Mouse (Mus musculus) ES-Bruce4 (cell line): Measurements from ENCODE around the gene Bace2. TPM values are rescaled to one million over a fixed set of nuclear protein-coding genes. Genes with fewer than 3 reads are reported as not detected.

Experiments used
- H3K27ac ChIP-seq: 2 replicates; pipeline ENCODE4 v1.5.1; 2012; ENCODE audit warnings: low read length, inconsistent platforms; ENCODE audit not compliant: insufficient read depth
- H3K27me3 ChIP-seq: 2 replicates; pipeline ENCODE4 v1.6.1; 2012; ENCODE audit warnings: mild to moderate bottlenecking, low read length, inconsistent platforms; ENCODE audit not compliant: control insufficient read depth, poor library complexity, insufficient read depth, severe bottlenecking
- H3K36me3 ChIP-seq: 2 replicates; pipeline ENCODE4 v1.6.1; 2012; ENCODE audit warnings: inconsistent platforms, mild to moderate bottlenecking, low read length, moderate library complexity; ENCODE audit not compliant: control insufficient read depth, poor library complexity, insufficient read depth, severe bottlenecking
- H3K4me1 ChIP-seq: one replicate; pipeline ENCODE4 v1.8.1; 2011; ENCODE audit warnings: low read length; ENCODE audit not compliant: control insufficient read depth, insufficient read depth
- H3K4me3 ChIP-seq: 2 replicates; pipeline ENCODE4 v1.5.1; 2011; ENCODE audit warnings: low read depth, mild to moderate bottlenecking, low read length
- H3K9ac ChIP-seq: 2 replicates; pipeline ENCODE4 v1.6.1; 2012; ENCODE audit warnings: low read depth, mild to moderate bottlenecking, inconsistent platforms; ENCODE audit not compliant: poor library complexity, severe bottlenecking
- H3K9me3 ChIP-seq: replicated peaks from 2 replicates; pipeline ENCODE4 v1.6.1; 2012; ENCODE audit warnings: mild to moderate bottlenecking, low read length, inconsistent platforms; ENCODE audit not compliant: control insufficient read depth, poor library complexity, insufficient read depth, severe bottlenecking
- CTCF ChIP-seq: IDR thresholded peaks from one replicate; pipeline ENCODE4 v1.8.1; 2011; ENCODE audit warnings: low read depth, low read length
- EP300 ChIP-seq: IDR thresholded peaks from 2 replicates; pipeline ENCODE4 v1.6.1; 2011; ENCODE audit warnings: low read depth, low read length; ENCODE audit not compliant: insufficient read depth
- POLR2A ChIP-seq: IDR thresholded peaks from one replicate; pipeline ENCODE4 v1.8.1; 2011; ENCODE audit warnings: low read length; ENCODE audit not compliant: insufficient read depth
- polyA plus RNA-seq: library from polyadenylated mRNA; stranded (reverse); fragments of >200 nt; gene quantifications from 2 replicates; pipeline ENCODE4 v1.2.4, GENCODE M21; 2011; ENCODE audit warnings: low read depth; ENCODE audit not compliant: missing spikeins, insufficient read depth, insufficient read length

The Bace2 gene
- polyA plus RNA-seq, 1 experiment, result not detected

- Histone ChIP-seq H3K9me3 (no peaks in the 10 kb centered on the region), H3K27me3 (no peaks in the 10 kb centered on the region), H3K9ac (no peak overlapping the region), H3K4me3 (no peak overlapping the region), H3K27ac (no peak overlapping the region), H3K36me3 (no peaks in the 10 kb centered on the region), H3K4me1 (no peaks in the 10 kb centered on the region)
- TF ChIP-seq EP300 (no peak), POLR2A (no peak), CTCF (no peak)
Observed at GRCm38 (mm10) chr16:97431328-97431727, 74.8 kb downstream of the Bace2 start.

DNA sequence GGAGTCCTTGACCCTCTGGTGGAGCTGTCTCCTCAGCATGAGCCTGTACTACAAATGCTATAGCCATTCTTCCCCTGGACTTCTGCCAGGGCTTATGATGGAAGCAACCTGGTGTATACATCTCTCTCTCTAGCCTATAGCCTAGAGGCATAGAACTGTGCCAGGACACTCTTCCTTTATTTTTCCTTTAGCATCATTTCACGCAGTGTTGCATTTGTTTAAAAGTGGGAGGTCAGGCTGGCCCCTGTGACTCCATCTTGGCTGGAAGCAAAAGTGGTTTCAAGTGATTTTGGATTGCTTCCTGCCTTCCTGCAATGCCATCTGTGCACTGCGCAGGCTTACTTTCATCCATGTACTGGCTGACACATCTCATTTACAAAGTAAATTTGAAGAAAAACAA lies 77.7 kb downstream of the Bace2 start:
- Histone ChIP-seq H3K27me3 (no peaks in the 10 kb centered on the region), H3K4me1 (no peaks in the 10 kb centered on the region), H3K4me3 (no peak overlapping the region), H3K9ac (no peak overlapping the region), H3K9me3 (no peaks in the 10 kb centered on the region), H3K27ac (no peak overlapping the region), H3K36me3 (no peaks in the 10 kb centered on the region)
- TF ChIP-seq POLR2A (no peak), CTCF (no peak), EP300 (no peak)

GRCm38 (mm10) chr16:97437448-97438056 lies 81.0 kb downstream of the Bace2 start:
- Histone ChIP-seq H3K9ac (no peak overlapping the region), H3K36me3 (no peaks in the 10 kb centered on the region), H3K27me3 (no peaks in the 10 kb centered on the region), H3K27ac (no peak overlapping the region), H3K4me1 (no peaks in the 10 kb centered on the region), H3K4me3 (no peak overlapping the region), H3K9me3 (no peaks in the 10 kb centered on the region)
- no peak for TF ChIP-seq EP300
- no peak for TF ChIP-seq CTCF
- no peak for TF ChIP-seq POLR2A

GRCm38 (mm10) chr16:97438191-97438590 lies 81.6 kb downstream of the Bace2 start:
- no peaks in the 10 kb centered on the region for H3K9me3 ChIP-seq
- no peak overlapping the region for H3K4me3 ChIP-seq
- H3K9ac ChIP-seq, result no peak overlapping the region
- no peaks in the 10 kb centered on the region for H3K4me1 ChIP-seq
- H3K27me3 ChIP-seq, result no peaks in the 10 kb centered on the region
- no peak overlapping the region for H3K27ac ChIP-seq
- TF ChIP-seq POLR2A, result no peak
- no peak for TF ChIP-seq CTCF
- TF ChIP-seq EP300, result no peak
- no peaks in the 10 kb centered on the region for H3K36me3 ChIP-seq

GRCm38 (mm10) chr16:97441967-97442366 lies 85.4 kb downstream of the Bace2 start:
- Histone ChIP-seq H3K36me3 (no peaks in the 10 kb centered on the region), H3K27ac (no peak overlapping the region), H3K9ac (no peak overlapping the region), H3K4me1 (no peaks in the 10 kb centered on the region), H3K9me3 (no peaks in the 10 kb centered on the region), H3K4me3 (no peak overlapping the region), H3K27me3 (no peaks in the 10 kb centered on the region)
- TF ChIP-seq CTCF (no peak), EP300 (no peak), POLR2A (no peak)

DNA sequence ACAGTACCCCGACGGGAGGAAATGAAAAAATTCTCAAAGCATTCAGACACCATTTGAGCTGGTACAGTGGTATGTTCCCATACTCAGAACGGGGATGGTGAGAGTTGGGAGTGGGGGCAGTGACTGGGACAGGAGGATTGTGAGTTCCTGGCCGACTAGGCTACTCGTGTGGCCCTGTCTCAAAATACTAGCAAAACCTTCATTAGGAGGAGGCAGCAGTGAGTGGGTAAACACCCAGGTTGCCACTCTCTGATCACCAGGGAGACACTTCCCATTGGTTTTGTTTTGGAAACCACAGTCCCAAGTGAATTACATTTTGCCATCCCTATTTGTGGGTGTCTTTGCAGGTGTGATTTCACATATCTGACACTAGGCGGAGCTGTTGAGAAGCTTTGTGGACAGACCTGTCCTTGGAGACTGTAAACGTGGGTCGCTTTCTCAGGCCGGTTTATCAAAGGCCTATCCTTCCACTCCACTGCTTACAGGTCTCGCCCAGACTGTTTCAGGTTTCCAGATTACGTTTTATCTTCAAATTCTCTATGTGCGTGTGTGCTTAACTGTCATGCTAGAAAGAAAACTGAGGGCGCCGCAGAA lies 87.2 kb downstream of the Bace2 start:
- no peak for TF ChIP-seq EP300
- no peak for TF ChIP-seq POLR2A
- peak; percentile 30 for TF ChIP-seq CTCF
- H3K27ac ChIP-seq, result no peak overlapping the region
- no peaks in the 10 kb centered on the region for H3K4me1 ChIP-seq
- H3K27me3 ChIP-seq, result no peaks in the 10 kb centered on the region
- H3K36me3 ChIP-seq, result no peaks in the 10 kb centered on the region
- H3K9ac ChIP-seq, result no peak overlapping the region
- no peaks in the 10 kb centered on the region for H3K9me3 ChIP-seq
- H3K4me3 ChIP-seq, result no peak overlapping the region
